Mouse (Mus musculus): ENCODE results near the gene Ankdd1b. TPM values are rescaled to one million over a fixed set of nuclear protein-coding genes. Genes with fewer than 3 reads are reported as not detected.

Gene Ankdd1b
- polyA plus RNA-seq, 1 experiment from 2014 or later, result 0.11 TPM

GRCm38 (mm10) chr13:96408786-96409185 is 62.2 kb downstream of the Ankdd1b start:
- Histone ChIP-seq H3K27me3 (no peaks in the 10 kb centered on the region), H3K9ac (replicated peaks) (no peak overlapping the region), H3K4me2 (no peak overlapping the region), H3K36me3 (peaks cover 75% of the 10 kb centered on the region), H3K9me3 (no peaks in the 10 kb centered on the region), H3K27ac (no peak overlapping the region), H3K4me1 (replicated peaks) (no peaks in the 10 kb centered on the region), H3K4me3 (replicated peaks) (no peak overlapping the region)
- no peak for ATAC-seq (ENCODE audit: insufficient number of reproducible peaks, insufficient read depth, low FRiP score, low TSS enrichment, low read depth)
- 98% methylated on average over 1 of the region's 1 CpGs for WGBS

GRCm38 (mm10) chr13:96407040-96407439 is 64.0 kb downstream of the Ankdd1b start:
- Histone ChIP-seq H3K9ac (replicated peaks) (no peak overlapping the region), H3K4me2 (no peak overlapping the region), H3K9me3 (no peaks in the 10 kb centered on the region), H3K27me3 (no peaks in the 10 kb centered on the region), H3K36me3 (peaks cover 78% of the 10 kb centered on the region), H3K4me1 (replicated peaks) (no peaks in the 10 kb centered on the region), H3K4me3 (replicated peaks) (no peak overlapping the region), H3K27ac (no peak overlapping the region)
- no peak for ATAC-seq (ENCODE audit: insufficient number of reproducible peaks, insufficient read depth, low FRiP score, low TSS enrichment, low read depth)
- 81% methylated on average over 4 of the region's 4 CpGs for WGBS

GRCm38 (mm10) chr13:96405518-96405917 is 65.5 kb downstream of the Ankdd1b start:
- H3K9me3 ChIP-seq, result no peaks in the 10 kb centered on the region
- H3K4me3 ChIP-seq (replicated peaks), result no peak overlapping the region
- H3K27ac ChIP-seq, result no peak overlapping the region
- no peak for ATAC-seq (ENCODE audit: insufficient number of reproducible peaks, insufficient read depth, low FRiP score, low TSS enrichment, low read depth)
- no peaks in the 10 kb centered on the region for H3K27me3 ChIP-seq
- no peak overlapping the region for H3K9ac ChIP-seq (replicated peaks)
- peaks cover 78% of the 10 kb centered on the region for H3K36me3 ChIP-seq
- no peaks in the 10 kb centered on the region for H3K4me1 ChIP-seq (replicated peaks)
- 97% methylated on average over 2 of the region's 2 CpGs for WGBS
- H3K4me2 ChIP-seq, result no peak overlapping the region

- Histone ChIP-seq H3K4me2 (no peak overlapping the region), H3K36me3 (peaks cover 91% of the 10 kb centered on the region), H3K27me3 (no peaks in the 10 kb centered on the region), H3K9me3 (no peaks in the 10 kb centered on the region), H3K4me1 (replicated peaks) (no peaks in the 10 kb centered on the region), H3K9ac (replicated peaks) (no peak overlapping the region), H3K27ac (no peak overlapping the region), H3K4me3 (replicated peaks) (no peak overlapping the region)
- no peak for ATAC-seq (ENCODE audit: insufficient number of reproducible peaks, insufficient read depth, low FRiP score, low TSS enrichment, low read depth)
- WGBS, result 90% methylated on average over 5 of the region's 5 CpGs
Observed at GRCm38 (mm10) chr13:96401251-96401650, 69.7 kb downstream of the Ankdd1b start.

GRCm38 (mm10) chr13:96389301-96389700 is 81.7 kb downstream of the Ankdd1b start:
- no peaks in the 10 kb centered on the region for H3K27me3 ChIP-seq
- H3K9me3 ChIP-seq, result no peaks in the 10 kb centered on the region
- H3K4me1 ChIP-seq (replicated peaks), result peaks cover 10% of the 10 kb centered on the region
- peak overlapping the region; percentile 64 for H3K4me2 ChIP-seq
- H3K9ac ChIP-seq (replicated peaks), result peak overlapping the region; percentile 78
- peaks cover 40% of the 10 kb centered on the region for H3K36me3 ChIP-seq
- H3K27ac ChIP-seq, result no peak overlapping the region
- peak overlapping the region; percentile 79 for H3K4me3 ChIP-seq (replicated peaks)
- WGBS, result 22% methylated on average over 2 of the region's 2 CpGs
- no peak for ATAC-seq (ENCODE audit: insufficient number of reproducible peaks, insufficient read depth, low FRiP score, low TSS enrichment, low read depth)

- Histone ChIP-seq H3K4me1 (replicated peaks) (peaks cover 10% of the 10 kb centered on the region), H3K4me2 (peak within 1 kb of the TSS; percentile 64), H3K4me3 (replicated peaks) (peak within 1 kb of the TSS; percentile 79), H3K27me3 (no peaks in the 10 kb centered on the region), H3K36me3 (peaks cover 30% of the 10 kb centered on the region), H3K9me3 (no peaks in the 10 kb centered on the region), H3K9ac (replicated peaks) (peak within 1 kb of the TSS; percentile 78), H3K27ac (peak within 1 kb of the TSS; percentile 45)
- ATAC-seq (ENCODE audit: insufficient number of reproducible peaks, insufficient read depth, low FRiP score, low TSS enrichment, low read depth), result peak; percentile 100
- WGBS, result under 1% methylated on average over 44 of the region's 44 CpGs
Observed at GRCm38 (mm10) chr13:96388042-96388888, 82.7 kb downstream of the Ankdd1b start, which contains the start of gene Poc5. Gene Poc5 (plus strand): TSS chr13:96388294.

- no peak overlapping the region for H3K9ac ChIP-seq (replicated peaks)
- H3K9me3 ChIP-seq, result no peaks in the 10 kb centered on the region
- ATAC-seq (ENCODE audit: insufficient number of reproducible peaks, insufficient read depth, low FRiP score, low TSS enrichment, low read depth), result no peak
- no peak overlapping the region for H3K4me2 ChIP-seq
- no peak overlapping the region for H3K4me3 ChIP-seq (replicated peaks)
- no peaks in the 10 kb centered on the region for H3K4me1 ChIP-seq (replicated peaks)
- no peaks in the 10 kb centered on the region for H3K36me3 ChIP-seq
- H3K27ac ChIP-seq, result no peak overlapping the region
- WGBS, result 61% methylated on average over 4 of the region's 4 CpGs
- H3K27me3 ChIP-seq, result no peaks in the 10 kb centered on the region
Observed at GRCm38 (mm10) chr13:96377883-96378282, 93.1 kb downstream of the Ankdd1b start.

GRCm38 (mm10) chr13:96376871-96377270 is 94.1 kb downstream of the Ankdd1b start:
- 92% methylated on average over 18 of the region's 18 CpGs for WGBS
- no peak overlapping the region for H3K4me3 ChIP-seq (replicated peaks)
- no peaks in the 10 kb centered on the region for H3K36me3 ChIP-seq
- no peak overlapping the region for H3K27ac ChIP-seq
- H3K27me3 ChIP-seq, result no peaks in the 10 kb centered on the region
- H3K9ac ChIP-seq (replicated peaks), result no peak overlapping the region
- no peak for ATAC-seq (ENCODE audit: insufficient number of reproducible peaks, insufficient read depth, low FRiP score, low TSS enrichment, low read depth)
- H3K4me2 ChIP-seq, result no peak overlapping the region
- H3K9me3 ChIP-seq, result no peaks in the 10 kb centered on the region
- H3K4me1 ChIP-seq (replicated peaks), result no peaks in the 10 kb centered on the region

GRCm38 (mm10) chr13:96375519-96375918 is 95.5 kb downstream of the Ankdd1b start:
- 5% methylated on average over 2 of the region's 2 CpGs for WGBS
- no peak overlapping the region for H3K4me2 ChIP-seq
- no peak overlapping the region for H3K27ac ChIP-seq
- no peaks in the 10 kb centered on the region for H3K27me3 ChIP-seq
- H3K4me1 ChIP-seq (replicated peaks), result no peaks in the 10 kb centered on the region
- no peak overlapping the region for H3K4me3 ChIP-seq (replicated peaks)
- H3K36me3 ChIP-seq, result no peaks in the 10 kb centered on the region
- no peak for ATAC-seq (ENCODE audit: insufficient number of reproducible peaks, insufficient read depth, low FRiP score, low TSS enrichment, low read depth)
- H3K9ac ChIP-seq (replicated peaks), result no peak overlapping the region
- H3K9me3 ChIP-seq, result no peaks in the 10 kb centered on the region

Other genes with a start within 250 kb of the Ankdd1b start
- gene Poc5, start 82.9 kb downstream of the Ankdd1b start, polyA plus RNA-seq (2016; fragmentation: Nextera tagmentation; extraction: Ambion mirVana), result 21.9 and 23.6 TPM in 2 replicates
- gene Gm17622, start 19.5 kb upstream of the Ankdd1b start, polyA plus RNA-seq (2016; fragmentation: Nextera tagmentation; extraction: Ambion mirVana), result not detected in 2 replicates
- gene Polk, start 71.4 kb upstream of the Ankdd1b start, polyA plus RNA-seq (2016; fragmentation: Nextera tagmentation; extraction: Ambion mirVana), result 9.8 and 11.4 TPM in 2 replicates
- 9.1 and 9.8 TPM in 2 replicates for gene Col4a3bp, start 71.4 kb upstream of the Ankdd1b start, polyA plus RNA-seq (2016; fragmentation: Nextera tagmentation; extraction: Ambion mirVana)
- gene Hmgcr, start 199.7 kb upstream of the Ankdd1b start, polyA plus RNA-seq (2016; fragmentation: Nextera tagmentation; extraction: Ambion mirVana), result 110 and 115 TPM in 2 replicates

Measured in limb, embryonic 12.5 days (tissue).